Mouse (Mus musculus): ENCODE results near the gene Fance. TPM values are rescaled to one million over a fixed set of nuclear protein-coding genes. Genes with fewer than 3 reads are reported as not detected.

Fance gene
- polyA plus RNA-seq, 1 experiment from 2014 or later = 32.9 TPM

- Histone ChIP-seq H3K4me1 (replicated peaks) (peaks cover 36% of the 10 kb centered on the region), H3K36me3 (no peaks in the 10 kb centered on the region), H3K27me3 (ENCODE audit: insufficient read depth, poor library complexity, severe bottlenecking) (peaks cover 86% of the 10 kb centered on the region), H3K4me3 (peak overlapping the region; percentile 56), H3K9me3 (no peaks in the 10 kb centered on the region), H3K27ac (no peak overlapping the region)
- WGBS = 6% methylated on average over 6 of the region's 6 CpGs
- DNase-seq (ENCODE audit: low spot score) = no peak
Measured at GRCm38 (mm10) chr17:28363507-28363906, 50.2 kb downstream of the Fance start.

GRCm38 (mm10) chr17:28365122-28365521 is 51.8 kb downstream of the Fance start, which contains the start of gene Tulp1:
Tulp1 (minus strand) TSS chr17:28365222.
- Histone ChIP-seq H3K4me3 (peak within 1 kb of the TSS; percentile 56), H3K9me3 (no peaks in the 10 kb centered on the region), H3K27me3 (ENCODE audit: insufficient read depth, poor library complexity, severe bottlenecking) (peaks cover 72% of the 10 kb centered on the region), H3K36me3 (no peaks in the 10 kb centered on the region), H3K4me1 (replicated peaks) (peaks cover 34% of the 10 kb centered on the region), H3K27ac (no peak within 1 kb of the TSS; the same call in 1 of the 2 replicates)
- no peak for DNase-seq (ENCODE audit: low spot score)
- 19% methylated on average over 8 of the region's 8 CpGs for WGBS

- H3K27me3 ChIP-seq (ENCODE audit: insufficient read depth, poor library complexity, severe bottlenecking) = peaks cover 42% of the 10 kb centered on the region
- no peak overlapping the region for H3K27ac ChIP-seq
- no peaks in the 10 kb centered on the region for H3K9me3 ChIP-seq
- no peaks in the 10 kb centered on the region for H3K36me3 ChIP-seq
- peak; percentile 86 for DNase-seq (ENCODE audit: low spot score)
- 4% methylated on average over 13 of the region's 13 CpGs for WGBS
- H3K4me1 ChIP-seq (replicated peaks) = peaks cover 26% of the 10 kb centered on the region
- no peak overlapping the region for H3K4me3 ChIP-seq
Measured at GRCm38 (mm10) chr17:28368449-28368848, 55.1 kb downstream of the Fance start.

GRCm38 (mm10) chr17:28369056-28369455 is 55.7 kb downstream of the Fance start:
- Histone ChIP-seq H3K4me3 (no peak overlapping the region), H3K4me1 (replicated peaks) (peaks cover 20% of the 10 kb centered on the region), H3K27me3 (ENCODE audit: insufficient read depth, poor library complexity, severe bottlenecking) (peaks cover 42% of the 10 kb centered on the region), H3K9me3 (no peaks in the 10 kb centered on the region), H3K27ac (no peak overlapping the region), H3K36me3 (no peaks in the 10 kb centered on the region)
- no peak for DNase-seq (ENCODE audit: low spot score)
- WGBS = 80% methylated on average over 5 of the region's 5 CpGs

GRCm38 (mm10) chr17:28371286-28371685 is 58.0 kb downstream of the Fance start:
- Histone ChIP-seq H3K4me3 (no peak overlapping the region), H3K27ac (no peak overlapping the region), H3K9me3 (no peaks in the 10 kb centered on the region), H3K4me1 (replicated peaks) (peaks cover 16% of the 10 kb centered on the region), H3K27me3 (ENCODE audit: insufficient read depth, poor library complexity, severe bottlenecking) (peaks cover 42% of the 10 kb centered on the region), H3K36me3 (no peaks in the 10 kb centered on the region)
- 76% methylated on average over 2 of the region's 2 CpGs for WGBS
- no peak for DNase-seq (ENCODE audit: low spot score)

GRCm38 (mm10) chr17:28371941-28372340 is 58.6 kb downstream of the Fance start:
- WGBS = 74% methylated on average over 1 of the region's 1 CpGs

GRCm38 (mm10) chr17:28373821-28374220 is 60.5 kb downstream of the Fance start:
- 13% methylated on average over 10 of the region's 10 CpGs for whole genome bisulfite sequencing
- H3K4me3 ChIP-seq = no peak overlapping the region
- H3K27me3 ChIP-seq (ENCODE audit: insufficient read depth, poor library complexity, severe bottlenecking) = peaks cover 48% of the 10 kb centered on the region
- no peaks in the 10 kb centered on the region for H3K9me3 ChIP-seq
- peak; percentile 53 for DNase-seq (ENCODE audit: low spot score)
- no peaks in the 10 kb centered on the region for H3K36me3 ChIP-seq
- peaks cover 16% of the 10 kb centered on the region for H3K4me1 ChIP-seq (replicated peaks)
- no peak overlapping the region for H3K27ac ChIP-seq

More at GRCm38 (mm10) chr17:28371941-28372340, 58.6 kb downstream of the Fance start:
- no peaks in the 10 kb centered on the region for H3K36me3 ChIP-seq
- no peak overlapping the region for H3K27ac ChIP-seq
- peaks cover 46% of the 10 kb centered on the region for H3K27me3 ChIP-seq (ENCODE audit: insufficient read depth, poor library complexity, severe bottlenecking)
- peaks cover 16% of the 10 kb centered on the region for H3K4me1 ChIP-seq (replicated peaks)
- no peak for DNase-seq (ENCODE audit: low spot score)
- no peaks in the 10 kb centered on the region for H3K9me3 ChIP-seq
- no peak overlapping the region for H3K4me3 ChIP-seq

GRCm38 (mm10) chr17:28374494-28374893 is 61.2 kb downstream of the Fance start:
- Histone ChIP-seq H3K36me3 (no peaks in the 10 kb centered on the region), H3K4me1 (replicated peaks) (peaks cover 16% of the 10 kb centered on the region), H3K4me3 (peak overlapping the region; percentile 13; the same call in 1 of the 2 replicates), H3K27ac (no peak overlapping the region), H3K9me3 (no peaks in the 10 kb centered on the region), H3K27me3 (ENCODE audit: insufficient read depth, poor library complexity, severe bottlenecking) (peaks cover 48% of the 10 kb centered on the region)
- DNase-seq (ENCODE audit: low spot score) = no peak
- 13% methylated on average over 16 of the region's 16 CpGs for WGBS

- H3K27ac ChIP-seq = no peak overlapping the region
- no peaks in the 10 kb centered on the region for H3K9me3 ChIP-seq
- 14% methylated on average over 17 of the region's 17 CpGs for WGBS
- H3K36me3 ChIP-seq = no peaks in the 10 kb centered on the region
- peaks cover 52% of the 10 kb centered on the region for H3K27me3 ChIP-seq (ENCODE audit: insufficient read depth, poor library complexity, severe bottlenecking)
- H3K4me1 ChIP-seq (replicated peaks) = peaks cover 25% of the 10 kb centered on the region
- no peak for DNase-seq (ENCODE audit: low spot score)
- peak overlapping the region; percentile 16; the same call in 1 of the 2 replicates for H3K4me3 ChIP-seq
Measured at GRCm38 (mm10) chr17:28375592-28376061, 62.3 kb downstream of the Fance start.

Other genes starting within 250 kb of the Fance start
- 1.1 and 2.8 TPM in 2 replicates for gene Tcp11, start 232.9 kb upstream of the Fance start, polyA plus RNA-seq (2016; fragmentation: Nextera tagmentation; extraction: Ambion mirVana)
- gene Scube3, start 171.4 kb upstream of the Fance start, polyA plus RNA-seq (2016; fragmentation: Nextera tagmentation; extraction: Ambion mirVana) = 10.7 and 11.0 TPM in 2 replicates
- gene Zfp523, start 136.4 kb upstream of the Fance start, polyA plus RNA-seq (2016; fragmentation: Nextera tagmentation; extraction: Ambion mirVana) = 36.1 and 39.8 TPM in 2 replicates
- gene Def6, start 105.7 kb upstream of the Fance start, polyA plus RNA-seq (2016; fragmentation: Nextera tagmentation; extraction: Ambion mirVana) = 3.4 and 4.3 TPM in 2 replicates
- gene Ppard, start 80.8 kb upstream of the Fance start, polyA plus RNA-seq (2016; fragmentation: Nextera tagmentation; extraction: Ambion mirVana) = 1.8 and 2.0 TPM in 2 replicates
- 439 and 483 TPM in 2 replicates for gene Rpl10a, start 15.0 kb downstream of the Fance start, polyA plus RNA-seq (2016; fragmentation: Nextera tagmentation; extraction: Ambion mirVana)
- 5.5 and 6.1 TPM in 2 replicates for gene Tead3, start 37.3 kb downstream of the Fance start, polyA plus RNA-seq (2016; fragmentation: Nextera tagmentation; extraction: Ambion mirVana)
- 2.8 and 4.0 TPM in 2 replicates for gene Tulp1, start 51.7 kb downstream of the Fance start, polyA plus RNA-seq (2016; fragmentation: Nextera tagmentation; extraction: Ambion mirVana)
- gene Fkbp5, start 204.0 kb downstream of the Fance start, polyA plus RNA-seq (2016; fragmentation: Nextera tagmentation; extraction: Ambion mirVana) = 34.3 and 37.9 TPM in 2 replicates
- gene Armc12, start 217.3 kb downstream of the Fance start, polyA plus RNA-seq (2016; fragmentation: Nextera tagmentation; extraction: Ambion mirVana) = not detected in 2 replicates
- gene Clpsl2, start 235.9 kb downstream of the Fance start, polyA plus RNA-seq (2016; fragmentation: Nextera tagmentation; extraction: Ambion mirVana) = not detected in 2 replicates
- gene Clps, start 247.2 kb downstream of the Fance start, polyA plus RNA-seq (2016; fragmentation: Nextera tagmentation; extraction: Ambion mirVana) = not detected in 2 replicates